ENCODE assay signal across 10 mouse cellular contexts in the genomic region with DNA sequence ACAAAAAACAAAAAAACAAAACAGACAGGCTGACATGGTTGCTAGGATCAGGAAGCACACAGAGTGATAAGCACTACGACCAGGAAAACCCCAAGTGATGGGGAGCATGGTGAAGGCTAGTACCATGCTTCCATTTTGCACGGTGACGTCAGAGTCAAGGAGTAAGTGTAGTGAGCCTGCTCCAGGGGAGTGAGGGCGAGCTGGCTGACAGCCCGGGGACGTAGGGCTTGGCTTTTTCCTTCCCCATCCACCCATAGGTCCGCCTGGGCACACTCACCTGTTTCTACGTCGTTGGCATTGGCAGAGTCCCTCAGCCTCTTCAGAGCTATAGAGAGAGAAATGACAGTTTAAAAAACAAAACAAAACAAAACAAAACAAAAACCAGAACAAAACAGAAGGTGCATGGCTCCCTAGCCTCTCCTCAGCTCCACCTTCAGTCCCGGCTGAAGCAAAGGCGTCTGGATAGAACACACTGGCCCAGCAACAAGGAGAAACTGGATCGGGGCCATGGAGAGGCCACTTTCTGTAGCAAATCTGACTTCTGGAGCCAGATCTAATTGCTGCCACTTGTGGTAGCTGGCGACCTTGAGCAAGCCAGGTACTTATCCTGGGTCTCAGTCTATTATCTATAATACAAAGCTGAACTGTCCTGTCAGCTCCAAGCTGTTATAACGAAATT. TPM values are rescaled to one million over a fixed set of nuclear protein-coding genes. Genes with fewer than 3 reads are reported as not detected.
DNase-seq lines count a peak whose midpoint lies in the region; ATAC-seq and TF ChIP-seq lines count a peak whose summit lies in the region.
"Had no signal": no experiment of that assay in that cellular context is flagged by ENCODE, and none has a peak within 500 bp of the region (broad histone marks: within the 10 kb centered on the region; RNA-seq: fewer than 3 reads in every experiment).

No protein-coding gene starts in this region.

- H3K4me1 ChIP-seq in MEL (ENCODE audit: control insufficient read depth in 1 of 2, insufficient read depth in 2 of 2, low read length in 2 of 2) = peaks cover 0 to 13% of the 10 kb centered on the region in 2 experiments; a peak in 3 of 4 replicates
- H3K4me1 ChIP-seq in embryonic facial prominence, embryonic 12.5 days = peaks cover 11% of the 10 kb centered on the region
- H3K4me1 ChIP-seq in liver, embryonic 16.5 days (ENCODE audit: control insufficient read depth, low read depth, low read length) = peaks cover 57% of the 10 kb centered on the region

- peak in 1 of 2 experiments; percentile 36; a peak in 1 of 4 replicates for TF ChIP-seq EP300 in MEL (IDR thresholded peaks at IDR 0.05; ENCODE audit: low read depth in 1 of 2, low read length in 2 of 2)

- ATAC-seq in embryonic facial prominence, embryonic 12.5 days (ENCODE audit: insufficient number of reproducible peaks, insufficient read depth, low FRiP score, low TSS enrichment) = no peak
- ATAC-seq in liver, embryonic 16.5 days (ENCODE audit: low read depth) = no peak

- peak; percentile 32 for DNase-seq in kidney, adult 18-20 months
- DNase-seq in kidney, adult 8-10 months = no peak
- DNase-seq in MEL (ENCODE audit: low read depth, low spot score) = no peak
- no peak for DNase-seq in gastrocnemius, postnatal 36 days
- no peak for DNase-seq in gastrocnemius, adult 8-10 months (ENCODE audit: low spot score in 2 of 2)
- DNase-seq: heart, postnatal 14 days; left cerebral cortex, postnatal 4 days had no signal

- TF ChIP-seq RAD21 in MEL (IDR thresholded peaks at IDR 0.05; ENCODE audit: low read depth, low read length) = no peak

- H3K4me3 ChIP-seq in MEL (ENCODE audit: control insufficient read depth in 1 of 2, insufficient read depth in 1 of 2, low read depth in 2 of 2, low read length in 2 of 2) = no peak overlapping the region
- no peak overlapping the region for H3K4me3 ChIP-seq in embryonic facial prominence, embryonic 12.5 days
- peak overlapping the region; percentile 92 for H3K4me3 ChIP-seq in liver, embryonic 16.5 days (ENCODE audit: low read depth, low read length)

- H3K27ac ChIP-seq in MEL (ENCODE audit: control insufficient read depth, low read depth, low read length) = no peak overlapping the region
- H3K27ac ChIP-seq in embryonic facial prominence, embryonic 12.5 days = no peak overlapping the region
- 0 out of 2 replicates have a peak overlapping the region, but pooled peaks have one; percentile 0 for H3K27ac ChIP-seq in liver, embryonic 16.5 days (ENCODE audit: low read length)

- peak overlapping the region; percentile 73; the same call in 1 of the 2 replicates for H3K4me2 ChIP-seq in embryonic facial prominence, embryonic 12.5 days (replicated peaks)
- peak overlapping the region; percentile 71 for H3K4me2 ChIP-seq in liver, embryonic 16.5 days (ENCODE audit: low read depth, low read length)

- no peaks in the 10 kb centered on the region for H3K27me3 ChIP-seq in MEL (ENCODE audit: control insufficient read depth in 1 of 2, insufficient read depth in 2 of 2, low read length in 2 of 2)
- no peaks in the 10 kb centered on the region for H3K27me3 ChIP-seq in embryonic facial prominence, embryonic 12.5 days
- no peaks in the 10 kb centered on the region for H3K27me3 ChIP-seq in liver, embryonic 16.5 days (ENCODE audit: control insufficient read depth, insufficient read depth, low read depth, low read length)

- no peak for TF ChIP-seq CTCF in MEL (IDR thresholded peaks at IDR 0.05 in 2 of 3, conservative IDR thresholded peaks at IDR 0.05 in 1 of 3; ENCODE audit: control insufficient read depth in 1 of 3, insufficient read depth in 1 of 3, low read depth in 2 of 3, low read length in 3 of 3, poor library complexity in 1 of 3, severe bottlenecking in 1 of 3)

- 81% methylated on average over 14 of the region's 14 CpGs for WGBS in embryonic facial prominence, embryonic 12.5 days
- WGBS in liver, embryonic 16.5 days (ENCODE audit: insufficient replicate concordance) = 68% methylated on average over 14 of the region's 14 CpGs

- peaks cover 12% of the 10 kb centered on the region for H3K79me2 ChIP-seq in MEL (ENCODE audit: control insufficient read depth, insufficient read depth, low read length, poor library complexity)

- no peak for TF ChIP-seq POLR2A in MEL (IDR thresholded peaks at IDR 0.05; ENCODE audit: control insufficient read depth in 1 of 2, insufficient read depth in 1 of 2, low read depth in 1 of 2, low read length in 2 of 2, poor library complexity in 1 of 2)

- H3K9ac ChIP-seq in MEL (ENCODE audit: control insufficient read depth, low read depth, low read length, poor library complexity, severe bottlenecking) = no peak overlapping the region
- no peak overlapping the region for H3K9ac ChIP-seq in embryonic facial prominence, embryonic 12.5 days
- H3K9ac ChIP-seq in liver, embryonic 16.5 days (ENCODE audit: low read depth, low read length) = peak overlapping the region; percentile 90

- intact Hi-C loops in gastrocnemius, postnatal 36 days (cut with DNase I) = no loop called here

- H3K36me3 ChIP-seq in MEL (ENCODE audit: control insufficient read depth in 1 of 2, insufficient read depth in 2 of 2, low read length in 2 of 2) = peaks cover 0 to 22% of the 10 kb centered on the region in 2 experiments; a peak in 2 of 4 replicates
- H3K36me3 ChIP-seq in embryonic facial prominence, embryonic 12.5 days = peaks cover 46% of the 10 kb centered on the region
- peaks cover 48% of the 10 kb centered on the region for H3K36me3 ChIP-seq in liver, embryonic 16.5 days (ENCODE audit: control insufficient read depth, insufficient read depth)

- no peaks in the 10 kb centered on the region for H3K9me3 ChIP-seq in MEL (replicated peaks; ENCODE audit: insufficient read depth, low read length)
- H3K9me3 ChIP-seq in embryonic facial prominence, embryonic 12.5 days = no peaks in the 10 kb centered on the region
- H3K9me3 ChIP-seq in liver, embryonic 16.5 days (replicated peaks; ENCODE audit: control insufficient read depth, low read length) = no peaks in the 10 kb centered on the region

TF ChIP-seq in MEL, 35 proteins besides CTCF, POLR2A, EP300 and RAD21:
- TF ChIP-seq USF1 (IDR thresholded peaks at IDR 0.05; ENCODE audit: low read depth, low read length) = no peak
- 0 out of 2 replicates have a peak, but pooled peaks have one; percentile 6 for TF ChIP-seq TAL1 (IDR thresholded peaks at IDR 0.05; ENCODE audit: low read length)

RNA-seq across cellular contexts. Expression of a gene that starts 1.7 kb away (rescaled TPM):
- 42.3 and 43.4 TPM in 2 replicates for total RNA-seq in MEL (2012; rRNA removed)
- polyA plus RNA-seq in MEL (2012; ENCODE audit: insufficient read depth in 1 of 2, insufficient read length in 2 of 2, low read depth in 1 of 2, low replicate concordance in 2 of 2, missing spikeins in 1 of 2) = 10 to 100 TPM in 1 of 2 experiments, not detected in 1; 62.2 TPM
- 55.9 and 65.5 TPM in 2 replicates for polyA plus RNA-seq in embryonic facial prominence, embryonic 12.5 days (2016; fragmentation: Nextera tagmentation; extraction: Ambion mirVana)
- polyA plus RNA-seq in liver, embryonic 16.5 days (2015; fragmentation: Nextera tagmentation; extraction: Ambion mirVana) = 36.7 and 40.9 TPM in 2 replicates
- 1 to 10 TPM; 2.7 to 4.3 TPM for total RNA-seq in gastrocnemius, postnatal 36 days (2021)
- total RNA-seq in gastrocnemius, adult 8-10 months (2022) = 1 to 10 TPM; 3.1 to 5.8 (median 3.5) TPM

RNA-seq across cellular contexts. Expression of a gene that starts 14.0 kb away (rescaled TPM):
- 394 and 395 TPM in 2 replicates for total RNA-seq in MEL (2012; rRNA removed)
- 100 to 1,000 TPM; 301 to 442 TPM for polyA plus RNA-seq in MEL (2012; ENCODE audit: insufficient read depth in 1 of 2, insufficient read length in 2 of 2, low read depth in 1 of 2, low replicate concordance in 2 of 2, missing spikeins in 1 of 2)
- polyA plus RNA-seq in embryonic facial prominence, embryonic 12.5 days (2016; fragmentation: Nextera tagmentation; extraction: Ambion mirVana) = 229 and 235 TPM in 2 replicates
- 107 and 109 TPM in 2 replicates for polyA plus RNA-seq in liver, embryonic 16.5 days (2015; fragmentation: Nextera tagmentation; extraction: Ambion mirVana)
- 10 to 100 TPM; 46.6 to 52.6 TPM for total RNA-seq in gastrocnemius, postnatal 36 days (2021)
- 10 to 100 TPM; 57.8 to 60.8 (median 60.6) TPM for total RNA-seq in gastrocnemius, adult 8-10 months (2022)

RNA-seq across cellular contexts. Expression of a gene that starts 19.3 kb away (rescaled TPM):
- total RNA-seq in MEL (2012; rRNA removed) = 2.5 and 2.6 TPM in 2 replicates
- polyA plus RNA-seq in MEL (2012; ENCODE audit: insufficient read depth in 1 of 2, insufficient read length in 2 of 2, low read depth in 1 of 2, low replicate concordance in 2 of 2, missing spikeins in 1 of 2) = 1 to 10 TPM in 1 of 2 experiments, not detected in 1; 4.5 TPM
- polyA plus RNA-seq in embryonic facial prominence, embryonic 12.5 days (2016; fragmentation: Nextera tagmentation; extraction: Ambion mirVana) = not detected in 2 replicates
- polyA plus RNA-seq in liver, embryonic 16.5 days (2015; fragmentation: Nextera tagmentation; extraction: Ambion mirVana) = 0.20 TPM in 1 of 2 replicates, not detected in the other
- total RNA-seq in gastrocnemius, postnatal 36 days (2021) = not detected
- not detected for total RNA-seq in gastrocnemius, adult 8-10 months (2022)
- total RNA-seq: G1E; heart, postnatal 14 days had no signal
- polyA plus RNA-seq: G1E had no signal

RNA-seq across cellular contexts. Expression of a gene that starts 32.8 kb away (rescaled TPM):
- 28.2 and 33.5 TPM in 2 replicates for total RNA-seq in MEL (2012; rRNA removed)
- 100 to 1,000 TPM in 1 of 2 experiments, 10 to 100 TPM in 1; 46.8 to 213 TPM for polyA plus RNA-seq in MEL (2012; ENCODE audit: insufficient read depth in 1 of 2, insufficient read length in 2 of 2, low read depth in 1 of 2, low replicate concordance in 2 of 2, missing spikeins in 1 of 2)
- 513 and 519 TPM in 2 replicates for polyA plus RNA-seq in embryonic facial prominence, embryonic 12.5 days (2016; fragmentation: Nextera tagmentation; extraction: Ambion mirVana)
- polyA plus RNA-seq in liver, embryonic 16.5 days (2015; fragmentation: Nextera tagmentation; extraction: Ambion mirVana) = 134 and 136 TPM in 2 replicates
- 10 to 100 TPM; 71.1 to 87.4 TPM for total RNA-seq in gastrocnemius, postnatal 36 days (2021)
- 100 to 1,000 TPM in 1 of 4 experiments, 10 to 100 TPM in 3; 84.7 to 103 (median 92.1) TPM for total RNA-seq in gastrocnemius, adult 8-10 months (2022)

RNA-seq across cellular contexts. Expression of a gene that starts 47.7 kb away (rescaled TPM):
- total RNA-seq in MEL (2012; rRNA removed) = 4.1 and 4.8 TPM in 2 replicates
- 10 to 100 TPM in 1 of 2 experiments, not detected in 1; 13.5 TPM for polyA plus RNA-seq in MEL (2012; ENCODE audit: insufficient read depth in 1 of 2, insufficient read length in 2 of 2, low read depth in 1 of 2, low replicate concordance in 2 of 2, missing spikeins in 1 of 2)
- polyA plus RNA-seq in embryonic facial prominence, embryonic 12.5 days (2016; fragmentation: Nextera tagmentation; extraction: Ambion mirVana) = 12.0 and 12.6 TPM in 2 replicates
- polyA plus RNA-seq in liver, embryonic 16.5 days (2015; fragmentation: Nextera tagmentation; extraction: Ambion mirVana) = 0.93 and 1.0 TPM in 2 replicates
- 10 to 100 TPM; 11.8 to 13.5 TPM for total RNA-seq in gastrocnemius, postnatal 36 days (2021)
- total RNA-seq in gastrocnemius, adult 8-10 months (2022) = 10 to 100 TPM in 3 of 4 experiments, 1 to 10 TPM in 1; 9.8 to 12.6 (median 11.2) TPM
